Mouse (Mus musculus) right cerebral cortex, postnatal 10 days (tissue): ENCODE measurements around the gene Rcn1.

Experiments used
- DNase-seq, 2 experiments: peaks; one replicate each; pipeline ENCODE4 v3.0.0; 2021; ENCODE audit warnings: low spot score in 2 of 2

Rcn1 gene

GRCm38 (mm10) chr2:105337171-105337875 is 61.8 kb downstream of the Rcn1 start:
- DNase-seq = no peak

- DNase-seq = no peak
Measured at GRCm38 (mm10) chr2:105336314-105337027, 62.6 kb downstream of the Rcn1 start.
